Mouse (Mus musculus): ENCODE results near the gene Mecom.

- no peak for TF ChIP-seq POLR2A (IDR thresholded peaks at IDR 0.05; ENCODE audit: control insufficient read depth, low read depth, low read length)
- no peak for TF ChIP-seq CTCF (IDR thresholded peaks at IDR 0.05; ENCODE audit: control insufficient read depth, insufficient read depth, insufficient replicate concordance, low read depth, low read length)
Measured at GRCm38 (mm10) chr3:30414173-30414572, 133.6 kb downstream of the Mecom start.
